Mouse (Mus musculus): ENCODE results near the gene Mettl1. TPM values are rescaled to one million over a fixed set of nuclear protein-coding genes. Genes with fewer than 3 reads are reported as not detected.

Gene Mettl1
- polyA plus RNA-seq, 1 experiment from 2014 or later: 15.7 TPM

DNA sequence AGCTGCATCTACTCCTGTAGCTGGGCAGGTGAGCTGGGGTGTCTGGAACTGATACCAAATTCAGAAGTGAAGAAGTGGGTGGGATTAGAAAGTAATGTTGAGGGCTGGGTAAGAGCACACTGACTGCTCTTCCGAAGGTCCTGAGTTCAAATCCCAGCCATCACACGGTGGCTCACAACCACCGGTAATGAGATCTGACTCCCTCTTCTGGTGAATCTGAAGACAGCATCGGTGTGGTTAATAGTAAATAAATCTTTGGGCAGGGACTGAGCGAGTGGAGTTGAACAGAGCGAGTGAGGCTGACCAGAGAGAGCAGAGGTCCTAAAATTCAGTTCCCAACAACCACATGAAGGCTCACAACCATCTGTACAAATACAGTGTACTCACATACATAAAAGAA lies 44.4 kb downstream of the Mettl1 start:
- peaks cover 33% of the 10 kb centered on the region for H3K27me3 ChIP-seq
- no peak for ATAC-seq (ENCODE audit: insufficient read depth)
- no peak overlapping the region for H3K9ac ChIP-seq
- no peak overlapping the region for H3K4me2 ChIP-seq
- no peak overlapping the region for H3K4me3 ChIP-seq (replicated peaks)
- peaks cover 24% of the 10 kb centered on the region; the same call in 1 of the 2 replicates for H3K4me1 ChIP-seq (replicated peaks)
- H3K27ac ChIP-seq (replicated peaks): no peak overlapping the region
- H3K9me3 ChIP-seq (replicated peaks): no peaks in the 10 kb centered on the region
- WGBS (ENCODE audit: insufficient replicate concordance): 68% methylated on average over 6 of the region's 6 CpGs
- no peaks in the 10 kb centered on the region; the same call in 1 of the 2 replicates for H3K36me3 ChIP-seq (replicated peaks)

DNA sequence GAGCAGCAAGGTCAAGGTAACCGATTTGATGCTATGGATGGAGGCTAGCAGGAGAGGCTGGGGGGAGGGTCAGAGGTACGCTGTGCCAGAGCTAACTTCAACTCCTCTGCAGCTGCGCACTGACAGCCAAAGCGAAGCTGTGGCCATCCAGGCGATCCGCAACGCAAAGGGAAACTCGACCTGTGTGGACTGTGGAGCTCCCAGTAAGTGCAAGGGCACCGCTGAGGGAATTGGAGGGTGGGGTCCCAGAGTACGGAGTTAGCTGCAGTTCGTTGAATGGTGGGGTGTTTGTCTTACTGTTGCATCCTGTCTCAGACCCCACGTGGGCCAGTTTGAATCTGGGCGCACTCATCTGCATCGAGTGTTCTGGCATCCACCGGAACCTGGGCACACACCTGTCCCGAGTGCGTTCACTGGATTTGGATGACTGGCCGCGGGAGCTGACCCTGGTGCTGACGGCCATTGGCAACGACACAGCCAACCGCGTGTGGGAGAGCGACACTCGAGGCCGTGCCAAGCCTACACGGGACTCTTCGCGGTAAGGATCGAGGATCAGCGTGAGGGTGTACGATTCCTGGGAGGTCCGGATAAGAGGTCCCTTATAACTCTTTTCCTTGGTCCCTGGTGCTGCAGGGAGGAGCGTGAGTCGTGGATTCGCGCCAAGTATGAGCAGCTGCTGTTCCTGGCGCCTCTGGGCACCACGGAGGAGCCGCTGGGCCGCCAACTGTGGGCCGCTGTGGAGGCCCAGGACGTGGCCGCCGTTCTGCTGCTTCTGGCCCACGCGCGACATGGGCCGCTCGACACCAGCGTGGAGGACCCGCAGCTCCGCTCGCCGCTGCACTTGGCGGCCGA lies 49.6 kb downstream of the Mettl1 start:
- H3K9me3 ChIP-seq (replicated peaks): no peaks in the 10 kb centered on the region
- H3K27ac ChIP-seq (replicated peaks): no peak overlapping the region
- peaks cover 7% of the 10 kb centered on the region for H3K36me3 ChIP-seq (replicated peaks)
- ATAC-seq (ENCODE audit: insufficient read depth): no peak
- 68% methylated on average over 57 of the region's 57 CpGs for WGBS (ENCODE audit: insufficient replicate concordance)
- no peak overlapping the region for H3K9ac ChIP-seq
- H3K4me2 ChIP-seq: no peak overlapping the region; the same call in 1 of the 2 replicates
- peaks cover 21% of the 10 kb centered on the region for H3K4me1 ChIP-seq (replicated peaks)
- H3K27me3 ChIP-seq: peaks cover 28% of the 10 kb centered on the region
- no peak overlapping the region for H3K4me3 ChIP-seq (replicated peaks)

DNA sequence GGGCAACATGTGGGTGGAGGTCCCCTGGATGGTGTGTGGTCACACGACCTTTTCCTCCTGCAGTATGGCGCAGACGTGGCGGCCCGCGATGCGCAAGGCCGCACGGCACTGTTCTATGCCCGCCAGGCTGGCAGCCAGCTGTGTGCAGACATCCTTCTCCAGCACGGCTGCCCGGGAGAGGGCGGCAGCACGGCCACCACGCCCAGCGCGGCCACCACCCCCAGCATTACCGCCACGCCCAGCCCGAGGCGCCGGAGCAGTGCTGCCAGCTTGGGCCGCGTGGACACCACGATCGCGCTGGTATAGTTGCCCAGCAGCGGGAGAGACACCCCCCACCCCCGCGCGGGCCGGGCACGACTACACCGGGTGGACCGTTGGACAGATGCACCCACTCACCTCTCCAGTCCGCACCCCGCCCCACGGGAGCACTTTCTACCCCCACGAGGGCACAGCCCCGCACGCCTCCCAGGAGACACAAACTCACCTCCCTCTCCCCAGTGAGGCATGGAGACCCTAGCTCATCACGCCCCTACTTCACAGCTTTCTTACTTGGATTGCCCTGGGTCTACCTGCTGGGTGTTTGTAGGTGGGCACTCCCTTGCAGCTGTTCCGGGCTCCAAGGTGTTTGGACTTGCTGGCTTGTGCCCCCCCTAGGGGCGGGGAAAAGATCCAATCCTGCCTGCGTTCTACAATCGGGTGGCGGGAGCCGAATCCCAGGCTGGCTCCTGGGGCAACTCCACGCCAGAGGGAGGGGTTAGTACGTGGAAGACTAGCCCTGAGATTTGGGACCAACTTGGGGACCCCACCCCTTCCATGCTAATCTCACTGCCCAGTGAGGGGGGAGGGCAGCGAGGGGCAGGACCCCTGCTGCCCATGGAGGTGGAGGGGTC lies 50.5 kb downstream of the Mettl1 start:
- no peak overlapping the region for H3K9ac ChIP-seq
- H3K4me2 ChIP-seq: peak overlapping the region; percentile 18; the same call in 1 of the 2 replicates
- no peak overlapping the region for H3K27ac ChIP-seq (replicated peaks)
- peaks cover 28% of the 10 kb centered on the region for H3K27me3 ChIP-seq
- no peak for ATAC-seq (ENCODE audit: insufficient read depth)
- peaks cover 21% of the 10 kb centered on the region for H3K4me1 ChIP-seq (replicated peaks)
- 61% methylated on average over 51 of the region's 51 CpGs for WGBS (ENCODE audit: insufficient replicate concordance)
- H3K36me3 ChIP-seq (replicated peaks): peaks cover 17% of the 10 kb centered on the region
- no peaks in the 10 kb centered on the region for H3K9me3 ChIP-seq (replicated peaks)
- H3K4me3 ChIP-seq (replicated peaks): no peak overlapping the region

DNA sequence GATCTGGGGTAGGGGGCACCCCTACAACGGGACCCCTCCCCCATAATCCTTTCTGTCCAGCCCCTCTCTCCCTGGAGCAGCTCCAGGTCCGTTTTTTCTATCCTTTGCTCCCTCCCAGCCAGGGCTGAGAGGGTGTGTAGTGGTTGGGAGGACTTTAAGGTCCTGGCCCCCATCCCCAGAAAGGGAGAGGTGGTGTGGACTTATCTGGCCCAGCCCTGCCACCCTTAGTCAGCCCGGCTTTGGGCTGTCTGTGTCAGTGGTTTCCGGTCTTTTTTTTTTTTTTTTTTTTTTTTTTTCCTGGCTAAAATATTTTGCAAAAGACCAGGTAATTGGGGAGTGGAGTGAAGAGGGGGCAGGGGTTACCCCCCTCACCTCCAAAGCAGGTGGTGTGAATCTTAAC lies 51.5 kb downstream of the Mettl1 start:
- 24% methylated on average over 4 of the region's 4 CpGs for WGBS (ENCODE audit: insufficient replicate concordance)
- H3K36me3 ChIP-seq (replicated peaks): peaks cover 26% of the 10 kb centered on the region
- H3K27me3 ChIP-seq: peaks cover 28% of the 10 kb centered on the region
- ATAC-seq (ENCODE audit: insufficient read depth): no peak
- H3K4me2 ChIP-seq: no peak overlapping the region
- H3K27ac ChIP-seq (replicated peaks): no peak overlapping the region
- no peak overlapping the region for H3K9ac ChIP-seq
- peaks cover 21% of the 10 kb centered on the region for H3K4me1 ChIP-seq (replicated peaks)
- H3K9me3 ChIP-seq (replicated peaks): no peaks in the 10 kb centered on the region
- H3K4me3 ChIP-seq (replicated peaks): no peak overlapping the region

DNA sequence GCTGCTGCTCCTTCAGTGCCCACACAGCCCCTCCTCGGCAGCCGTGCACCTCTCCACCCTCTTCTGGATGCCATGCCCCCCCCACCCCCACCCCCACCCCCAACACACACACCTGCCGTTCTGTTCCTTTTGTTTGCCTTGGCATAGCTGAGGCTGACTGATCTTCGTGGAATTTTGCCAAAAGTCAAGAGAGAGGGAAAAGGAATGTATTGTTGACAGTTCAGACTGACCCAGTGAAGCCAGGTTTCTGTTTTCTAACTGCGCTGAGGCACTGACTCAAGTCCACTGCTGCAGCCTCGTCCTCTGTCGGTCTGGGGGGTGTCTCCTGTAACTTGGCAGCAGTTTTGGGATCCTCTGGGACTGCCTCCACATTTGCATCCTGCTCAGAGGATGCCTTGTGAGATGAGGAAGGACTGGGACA lies 53.2 kb downstream of the Mettl1 start:
- no peak overlapping the region for H3K27ac ChIP-seq (replicated peaks)
- H3K4me1 ChIP-seq (replicated peaks): peaks cover 21% of the 10 kb centered on the region
- no peaks in the 10 kb centered on the region for H3K9me3 ChIP-seq (replicated peaks)
- H3K27me3 ChIP-seq: peaks cover 28% of the 10 kb centered on the region
- no peak overlapping the region for H3K4me2 ChIP-seq
- H3K9ac ChIP-seq: no peak overlapping the region
- WGBS (ENCODE audit: insufficient replicate concordance): 63% methylated on average over 7 of the region's 7 CpGs
- H3K36me3 ChIP-seq (replicated peaks): peaks cover 43% of the 10 kb centered on the region
- ATAC-seq (ENCODE audit: insufficient read depth): no peak
- H3K4me3 ChIP-seq (replicated peaks): no peak overlapping the region

MicroRNAs within 50 kb of the gene (microRNA counts, 519-probe panel; counts per million panel counts)
- microRNA mmu-miR-26a (2,812 counts per million, percentile 56 among the panel's probes with 10 or more counts), microRNA mmu-miR-546 (not detected)

Small RNAs within 50 kb of the gene (microRNA-seq; reads per million reads assigned to microRNA genes)
- gene Mir26a-2 (46.9 reads per million, percentile 46 among the genes with 10 or more reads in this experiment), gene Mir546 (not detected)

Other genes with a start within 250 kb of the Mettl1 start
- 6.2 and 7.0 TPM in 2 replicates for gene Atp23, start 140.1 kb upstream of the Mettl1 start, polyA plus RNA-seq (2015; fragmentation: Nextera tagmentation; extraction: Ambion mirVana)
- 11.3 and 12.9 TPM in 2 replicates for gene Ctdsp2, start 62.7 kb upstream of the Mettl1 start, polyA plus RNA-seq (2015; fragmentation: Nextera tagmentation; extraction: Ambion mirVana)
- gene Avil, start 40.7 kb upstream of the Mettl1 start, polyA plus RNA-seq (2015; fragmentation: Nextera tagmentation; extraction: Ambion mirVana): 0.07 and 0.16 TPM in 2 replicates
- 43.9 and 44.8 TPM in 2 replicates for gene Tsfm, start 10.6 kb upstream of the Mettl1 start, polyA plus RNA-seq (2015; fragmentation: Nextera tagmentation; extraction: Ambion mirVana)
- gene Eef1akmt3, start 99 bp downstream of the Mettl1 start, polyA plus RNA-seq (2015; fragmentation: Nextera tagmentation; extraction: Ambion mirVana): 0.06 and 0.14 TPM in 2 replicates
- gene Cyp27b1, start 6.8 kb downstream of the Mettl1 start, polyA plus RNA-seq (2015; fragmentation: Nextera tagmentation; extraction: Ambion mirVana): not detected in 2 replicates
- gene March9, start 18.8 kb downstream of the Mettl1 start, polyA plus RNA-seq (2015; fragmentation: Nextera tagmentation; extraction: Ambion mirVana): 0.03 TPM in 1 of 2 replicates, not detected in the other
- gene Cdk4, start 22.1 kb downstream of the Mettl1 start, polyA plus RNA-seq (2015; fragmentation: Nextera tagmentation; extraction: Ambion mirVana): 338 and 361 TPM in 2 replicates
- gene Tspan31, start 28.9 kb downstream of the Mettl1 start, polyA plus RNA-seq (2015; fragmentation: Nextera tagmentation; extraction: Ambion mirVana): 77.4 and 84.3 TPM in 2 replicates
- gene Agap2, start 33.9 kb downstream of the Mettl1 start, polyA plus RNA-seq (2015; fragmentation: Nextera tagmentation; extraction: Ambion mirVana): 0.35 and 0.67 TPM in 2 replicates
- gene Os9, start 79.7 kb downstream of the Mettl1 start, polyA plus RNA-seq (2015; fragmentation: Nextera tagmentation; extraction: Ambion mirVana): 54.0 and 58.1 TPM in 2 replicates
- gene B4galnt1, start 123.8 kb downstream of the Mettl1 start, polyA plus RNA-seq (2015; fragmentation: Nextera tagmentation; extraction: Ambion mirVana): 19.3 and 21.0 TPM in 2 replicates
- 2.1 and 3.2 TPM in 2 replicates for gene Slc26a10, start 139.2 kb downstream of the Mettl1 start, polyA plus RNA-seq (2015; fragmentation: Nextera tagmentation; extraction: Ambion mirVana)
- 5.4 and 5.8 TPM in 2 replicates for gene Arhgef25, start 148.7 kb downstream of the Mettl1 start, polyA plus RNA-seq (2015; fragmentation: Nextera tagmentation; extraction: Ambion mirVana)
- 16.7 and 16.9 TPM in 2 replicates for gene Dtx3, start 154.3 kb downstream of the Mettl1 start, polyA plus RNA-seq (2015; fragmentation: Nextera tagmentation; extraction: Ambion mirVana)
- 41.9 and 45.1 TPM in 2 replicates for gene Pip4k2c, start 170.2 kb downstream of the Mettl1 start, polyA plus RNA-seq (2015; fragmentation: Nextera tagmentation; extraction: Ambion mirVana)
- 0.06 and 0.21 TPM in 2 replicates for gene Kif5a, start 221.9 kb downstream of the Mettl1 start, polyA plus RNA-seq (2015; fragmentation: Nextera tagmentation; extraction: Ambion mirVana)
- gene Dctn2, start 225.0 kb downstream of the Mettl1 start, polyA plus RNA-seq (2015; fragmentation: Nextera tagmentation; extraction: Ambion mirVana): 69.5 and 75.7 TPM in 2 replicates
- gene Mbd6, start 247.6 kb downstream of the Mettl1 start, polyA plus RNA-seq (2015; fragmentation: Nextera tagmentation; extraction: Ambion mirVana): 7.9 and 8.0 TPM in 2 replicates